Mouse (Mus musculus) forebrain, postnatal 0 days (tissue): ENCODE measurements around the gene Fbxw21. TPM values are rescaled to one million over a fixed set of nuclear protein-coding genes. Genes with fewer than 3 reads are reported as not detected.
A peak's percentile ranks its signal among the peaks of the same experiment; 100 is the strongest.

ENCODE experiments used
- ATAC-seq: fragments of 200-750 bp; cut with Nextera tagmentation; 2 replicates; pipeline ENCODE4 v1.8.0; 2017; ENCODE audit warnings: mild to moderate bottlenecking, moderate library complexity
- DNase-seq: peaks from one replicate; pipeline ENCODE4 v3.0.0-alpha.2; 2015
- H3K27ac ChIP-seq: fragments of 300-500 bp; sonication (generic); 2 replicates; pipeline ENCODE4 v1.5.1; 2014; ENCODE audit warnings: low read depth, mild to moderate bottlenecking, antibody characterized with exemption, low read length, moderate library complexity, mixed read lengths
- H3K27me3 ChIP-seq: fragments of 300-500 bp; sonication (generic); 2 replicates; pipeline ENCODE4 v1.6.1; 2014; ENCODE audit warnings: mild to moderate bottlenecking, low read length, mixed read lengths; ENCODE audit not compliant: insufficient read depth
- H3K36me3 ChIP-seq: fragments of 300-500 bp; sonication (generic); 2 replicates; pipeline ENCODE4 v1.6.1; 2014; ENCODE audit warnings: mild to moderate bottlenecking, moderate library complexity; ENCODE audit not compliant: insufficient read depth
- H3K4me1 ChIP-seq: fragments of 300-500 bp; sonication (generic); 2 replicates; pipeline ENCODE4 v1.6.1; 2014; ENCODE audit warnings: antibody characterized with exemption; ENCODE audit not compliant: insufficient read depth
- H3K4me2 ChIP-seq: fragments of 300-500 bp; sonication (generic); 2 replicates; pipeline ENCODE4 v1.6.1; 2014; ENCODE audit warnings: low read depth, mild to moderate bottlenecking, moderate library complexity
- H3K4me3 ChIP-seq: fragments of 300-500 bp; sonication (generic); 2 replicates; pipeline ENCODE4 v1.5.1; 2014; ENCODE audit warnings: low read depth, low read length, mixed read lengths
- H3K9ac ChIP-seq: fragments of 300-500 bp; sonication (generic); 2 replicates; pipeline ENCODE4 v1.6.1; 2014; ENCODE audit warnings: mild to moderate bottlenecking
- H3K9me3 ChIP-seq: fragments of 300-500 bp; sonication (generic); 2 replicates; pipeline ENCODE4 v1.6.1; 2016; ENCODE audit warnings: low read length
- CTCF ChIP-seq: sonication (generic); IDR thresholded peaks from 2 replicates; pipeline ENCODE4 v1.5.1; 2016; ENCODE audit warnings: antibody characterized with exemption, control low read depth, low read depth
- WGBS: fragments of 180-500 bp; shearing (Covaris S2); extraction: QIAGEN DNeasy Blood & Tissue Kit; methylation state at CpG from one replicate; pipeline ENCODE4 v1.1.7; 2014; 5-methylcytosine and 5-hydroxymethylcytosine counted together
- polyA plus RNA-seq: library from polyadenylated mRNA; unstranded; fragments of >200 nt; fragmentation: Nextera tagmentation; extraction: Ambion mirVana; gene quantifications from 2 replicates; pipeline ENCODE4 v1.2.1, GENCODE M21; 2015
- total RNA-seq: library from RNA; depleted of rRNA; stranded (reverse); fragments of >200 nt; gene quantifications from 2 replicates; pipeline ENCODE4 v1.2.3, GENCODE M21; 2014

Fbxw21 gene
- total and polyA plus RNA-seq, 2 experiments from 2014 or later, result not detected

- H3K9ac ChIP-seq, result no peak overlapping the region
- no peak for TF ChIP-seq CTCF
- H3K4me1 ChIP-seq, result no peaks in the 10 kb centered on the region
- WGBS, result 89% methylated on average over 9 of the region's 9 CpGs
- H3K9me3 ChIP-seq, result no peaks in the 10 kb centered on the region
- DNase-seq (no peak), ATAC-seq (no peak)
- H3K36me3 ChIP-seq, result peaks cover 66% of the 10 kb centered on the region
- H3K4me2 ChIP-seq, result no peak overlapping the region
- no peak overlapping the region for H3K27ac ChIP-seq
- no peak overlapping the region for H3K4me3 ChIP-seq
- H3K27me3 ChIP-seq, result no peaks in the 10 kb centered on the region
These were observed 57.8 kb downstream of the Fbxw21 start for GRCm38 (mm10) chr9:109104083-109104482.

- WGBS, result 75% methylated on average over 7 of the region's 7 CpGs
- TF ChIP-seq CTCF, result no peak
- Histone ChIP-seq H3K27ac (no peak overlapping the region), H3K27me3 (no peaks in the 10 kb centered on the region), H3K4me2 (no peak overlapping the region), H3K4me1 (peaks cover 7% of the 10 kb centered on the region), H3K9ac (no peak overlapping the region), H3K9me3 (no peaks in the 10 kb centered on the region), H3K4me3 (no peak overlapping the region), H3K36me3 (peaks cover 58% of the 10 kb centered on the region)
- no peak for ATAC-seq
- DNase-seq, result no peak
These were observed 58.6 kb downstream of the Fbxw21 start for GRCm38 (mm10) chr9:109103250-109103649.

GRCm38 (mm10) chr9:109102541-109102940 is 59.3 kb downstream of the Fbxw21 start:
- Histone ChIP-seq H3K9me3 (no peaks in the 10 kb centered on the region), H3K9ac (no peak overlapping the region), H3K4me1 (peaks cover 14% of the 10 kb centered on the region), H3K4me2 (no peak overlapping the region), H3K27ac (no peak overlapping the region), H3K27me3 (no peaks in the 10 kb centered on the region), H3K36me3 (peaks cover 51% of the 10 kb centered on the region), H3K4me3 (no peak overlapping the region)
- WGBS, result 82% methylated on average over 3 of the region's 3 CpGs
- TF ChIP-seq CTCF, result no peak
- no peak for DNase-seq
- ATAC-seq, result no peak

- WGBS, result 90% methylated on average over 5 of the region's 5 CpGs
- Histone ChIP-seq H3K9ac (no peak overlapping the region), H3K36me3 (peaks cover 47% of the 10 kb centered on the region), H3K27me3 (no peaks in the 10 kb centered on the region), H3K4me1 (peaks cover 19% of the 10 kb centered on the region), H3K4me2 (no peak overlapping the region), H3K4me3 (no peak overlapping the region), H3K27ac (no peak overlapping the region), H3K9me3 (no peaks in the 10 kb centered on the region)
- DNase-seq, result no peak
- no peak for ATAC-seq
- TF ChIP-seq CTCF, result no peak
These were observed 59.9 kb downstream of the Fbxw21 start for GRCm38 (mm10) chr9:109101933-109102445.

GRCm38 (mm10) chr9:109100307-109100928 is 61.4 kb downstream of the Fbxw21 start:
- WGBS, result 91% methylated on average over 20 of the region's 20 CpGs
- TF ChIP-seq CTCF, result no peak
- DNase-seq (no peak), ATAC-seq (no peak)
- H3K9ac ChIP-seq, result no peak overlapping the region
- no peaks in the 10 kb centered on the region for H3K27me3 ChIP-seq
- H3K4me1 ChIP-seq, result peaks cover 26% of the 10 kb centered on the region
- H3K4me3 ChIP-seq, result no peak overlapping the region
- peaks cover 31% of the 10 kb centered on the region for H3K36me3 ChIP-seq
- no peaks in the 10 kb centered on the region for H3K9me3 ChIP-seq
- H3K27ac ChIP-seq, result no peak overlapping the region
- H3K4me2 ChIP-seq, result no peak overlapping the region

GRCm38 (mm10) chr9:109098969-109099368 is 62.9 kb downstream of the Fbxw21 start:
- Histone ChIP-seq H3K27ac (peak overlapping the region; percentile 100), H3K4me2 (peak overlapping the region; percentile 83), H3K9ac (peak overlapping the region; percentile 14; the same call in 1 of the 2 replicates), H3K4me1 (peaks cover 34% of the 10 kb centered on the region), H3K36me3 (peaks cover 18% of the 10 kb centered on the region), H3K9me3 (no peaks in the 10 kb centered on the region), H3K4me3 (no peak overlapping the region), H3K27me3 (no peaks in the 10 kb centered on the region)
- no peak for ATAC-seq
- WGBS, result 54% methylated on average over 6 of the region's 6 CpGs
- DNase-seq, result no peak
- TF ChIP-seq CTCF, result no peak

GRCm38 (mm10) chr9:109098366-109098765 is 63.5 kb downstream of the Fbxw21 start:
- H3K36me3 ChIP-seq, result peaks cover 16% of the 10 kb centered on the region
- DNase-seq, result no peak
- WGBS, result 69% methylated on average over 8 of the region's 8 CpGs
- no peak for ATAC-seq
- H3K4me3 ChIP-seq, result no peak overlapping the region; the same call in 1 of the 2 replicates
- no peak for TF ChIP-seq CTCF
- peak overlapping the region; percentile 100 for H3K27ac ChIP-seq
- H3K9ac ChIP-seq, result peak overlapping the region; percentile 14; the same call in 1 of the 2 replicates
- H3K4me2 ChIP-seq, result peak overlapping the region; percentile 83
- H3K9me3 ChIP-seq, result no peaks in the 10 kb centered on the region
- peaks cover 35% of the 10 kb centered on the region for H3K4me1 ChIP-seq
- no peaks in the 10 kb centered on the region for H3K27me3 ChIP-seq
